Mouse (Mus musculus) left cerebral cortex, adult 6 months (tissue): Measurements from ENCODE around the gene Cd96. TPM values are rescaled to one million over a fixed set of nuclear protein-coding genes. Genes with fewer than 3 reads are reported as not detected.

Experiments
- long read RNA-seq, 2 experiments: library from polyadenylated mRNA; unstranded; transcript quantifications; one replicate each; pipeline ENCODE4 v2.0.0; 2019 to 2020
- polyA plus RNA-seq: library from polyadenylated mRNA; unstranded; fragments of <200 nt; fragmentation: Nextera tagmentation; gene quantifications from 2 replicates; pipeline ENCODE4 v1.2.3, GENCODE M21; 2021

Gene Cd96
- polyA plus RNA-seq: 0.05 and 0.15 TPM in 2 replicates
- long read RNA-seq, experiment 1: 0 reads
- long read RNA-seq, experiment 2: 0 reads

DNA sequence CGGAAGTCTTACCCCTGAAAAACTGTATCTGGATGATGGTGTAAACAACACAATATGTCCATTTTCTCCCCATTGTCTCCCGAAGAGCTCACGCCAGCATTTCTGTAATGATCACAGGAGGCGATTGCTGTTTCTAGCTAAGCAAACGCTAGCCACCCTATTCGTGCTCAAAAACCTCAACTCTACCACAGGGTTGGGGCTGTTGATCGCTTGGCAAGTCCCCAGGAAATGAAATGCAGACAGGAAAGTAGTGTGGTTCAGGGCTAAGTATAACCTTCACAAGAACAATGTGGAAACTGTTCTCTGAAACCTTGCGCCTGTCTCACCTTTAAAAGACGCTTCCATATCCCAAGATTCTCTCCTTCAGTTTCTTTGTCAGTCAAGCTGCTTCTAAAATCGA lies at the start of gene Cd96:
TSS of gene Cd96 (minus strand) at position 232 of the 400 bp plus-strand sequence.

DNA sequence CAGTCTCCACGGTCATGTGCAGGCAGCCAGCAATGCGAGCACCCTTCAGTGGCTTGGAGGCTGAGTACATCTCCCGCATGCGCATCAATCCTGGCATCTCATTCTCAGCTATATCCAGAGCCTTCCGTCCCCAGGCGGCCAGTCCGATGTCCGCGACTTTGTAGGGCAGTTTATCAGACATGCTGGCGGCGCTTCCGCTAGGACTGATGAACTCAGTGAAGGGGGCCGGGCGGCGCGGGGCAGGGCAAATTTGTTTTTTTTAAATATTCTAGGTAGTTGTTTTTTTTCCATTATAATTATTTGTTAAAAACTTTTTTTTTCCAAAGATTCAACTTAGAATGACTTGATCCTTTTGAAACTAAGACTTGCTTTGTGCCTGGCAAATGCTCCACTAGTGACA lies 34.8 kb upstream of the Cd96 start, which contains the start of gene Gm4737:
TSS of gene Gm4737 (minus strand) at position 246 of the 400 bp plus-strand sequence.

DNA sequence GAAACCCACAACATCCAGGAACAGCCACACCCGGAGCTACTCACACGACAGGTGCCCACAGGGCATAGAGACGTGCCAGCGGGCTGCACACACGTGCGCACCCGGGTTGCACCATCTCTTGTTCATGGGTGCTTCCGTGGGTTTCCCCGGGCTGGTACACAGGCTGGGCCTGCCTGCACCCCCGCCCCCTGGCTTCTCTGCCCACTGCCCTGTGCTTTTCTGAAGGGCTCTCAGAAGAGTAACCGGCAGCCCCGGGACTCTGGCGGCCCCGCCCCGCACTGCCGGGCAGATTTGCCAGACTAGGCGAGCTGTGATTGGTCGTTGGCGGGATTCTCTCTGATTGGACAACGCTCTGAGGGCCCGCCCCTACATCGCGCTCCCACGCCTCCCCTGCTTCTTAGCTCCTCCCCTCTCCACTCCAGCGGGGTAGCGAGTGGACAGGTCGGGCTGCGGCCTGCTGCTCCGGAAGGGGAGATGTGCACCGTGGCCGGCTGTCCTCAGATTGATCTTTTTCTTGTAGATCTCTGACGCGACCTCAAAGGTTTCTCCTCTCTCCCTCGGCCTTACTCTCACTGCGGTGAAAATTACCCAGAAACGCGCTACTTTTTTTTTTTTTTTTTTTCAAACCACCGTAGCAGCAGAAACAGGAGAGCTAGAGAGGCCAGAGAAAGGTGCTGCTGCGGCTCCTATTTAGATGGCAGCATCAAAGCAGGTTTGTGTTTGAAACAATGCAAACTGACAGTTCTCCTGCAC lies 109.7 kb downstream of the Cd96 start, which contains the start of gene Plcxd2:
TSS of gene Plcxd2 (minus strand) at position 66 of the 753 bp plus-strand sequence.

Other genes starting within 250 kb of the Cd96 start
- gene Phldb2, start 166.7 kb downstream of the Cd96 start, polyA plus RNA-seq: 1.1 TPM in 2 replicates
- gene Plcxd2, start 110.0 kb downstream of the Cd96 start, polyA plus RNA-seq: 7.6 and 8.0 TPM in 2 replicates
- 0.39 and 0.59 TPM in 2 replicates for gene Gm4737, start 34.8 kb upstream of the Cd96 start, polyA plus RNA-seq